Mouse (Mus musculus) forebrain, embryonic 10.5 days (tissue): ENCODE results near the gene Hfe2. TPM values are rescaled to one million over a fixed set of nuclear protein-coding genes. Genes with fewer than 3 reads are reported as not detected.

Experiments used
- DNase-seq: peaks from one replicate; pipeline ENCODE4 v3.0.0-alpha.2; 2017; ENCODE audit warnings: low spot score; ENCODE audit errors: extremely low spot score
- H3K27ac ChIP-seq: fragments of 300-500 bp; sonication (generic); 2 replicates; pipeline ENCODE4 v1.5.1; 2016; ENCODE audit warnings: mild to moderate bottlenecking
- H3K27me3 ChIP-seq: fragments of 300-500 bp; sonication (generic); 2 replicates; pipeline ENCODE4 v1.6.1; 2016; ENCODE audit warnings: mild to moderate bottlenecking; ENCODE audit not compliant: poor library complexity, severe bottlenecking
- H3K36me3 ChIP-seq: fragments of 300-500 bp; sonication (generic); replicated peaks from 2 replicates; pipeline ENCODE4 v1.6.1; 2016; ENCODE audit warnings: mild to moderate bottlenecking, moderate library complexity
- H3K4me1 ChIP-seq: fragments of 300-500 bp; sonication (generic); 2 replicates; pipeline ENCODE4 v1.6.1; 2016
- H3K4me3 ChIP-seq: fragments of 300-500 bp; sonication (generic); 2 replicates; pipeline ENCODE4 v1.5.1; 2016; ENCODE audit warnings: mild to moderate bottlenecking, moderate library complexity
- H3K9me3 ChIP-seq: fragments of 300-500 bp; sonication (generic); 2 replicates; pipeline ENCODE4 v1.6.1; 2016; ENCODE audit warnings: mild to moderate bottlenecking, moderate library complexity
- WGBS: fragments of 180-500 bp; shearing (Covaris S2); methylation state at CpG from one replicate; pipeline ENCODE4 v1.1.7; 2016; 5-methylcytosine and 5-hydroxymethylcytosine counted together
- polyA plus RNA-seq: library from polyadenylated mRNA; unstranded; fragments of >200 nt; fragmentation: Nextera tagmentation; extraction: Ambion mirVana; gene quantifications from 2 replicates; pipeline ENCODE4 v1.2.1, GENCODE M21; 2016

Gene Hfe2
- polyA plus RNA-seq, 1 experiment from 2014 or later = 1.8 TPM

DNA sequence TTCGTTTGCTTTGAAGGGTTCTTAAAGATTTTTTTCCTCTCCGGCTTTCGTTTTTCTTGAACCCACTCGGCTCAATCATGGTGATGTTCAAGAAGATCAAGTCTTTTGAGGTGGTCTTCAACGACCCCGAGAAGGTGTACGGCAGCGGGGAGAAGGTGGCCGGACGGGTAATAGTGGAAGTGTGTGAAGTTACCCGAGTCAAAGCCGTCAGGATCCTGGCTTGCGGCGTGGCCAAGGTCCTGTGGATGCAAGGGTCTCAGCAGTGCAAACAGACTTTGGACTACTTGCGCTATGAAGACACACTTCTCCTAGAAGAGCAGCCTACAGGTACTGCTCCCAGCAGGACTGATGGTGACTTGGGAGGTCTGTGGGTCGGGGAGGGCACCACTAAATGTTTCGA, 33.2 kb downstream of the Hfe2 start:
- H3K4me1 ChIP-seq = peaks cover 60% of the 10 kb centered on the region
- H3K27me3 ChIP-seq = no peaks in the 10 kb centered on the region
- WGBS = 2% methylated on average over 17 of the region's 17 CpGs
- peak overlapping the region; percentile 88 for H3K27ac ChIP-seq
- no peaks in the 10 kb centered on the region for H3K9me3 ChIP-seq
- H3K4me3 ChIP-seq = peak overlapping the region; percentile 69
- peaks cover 25% of the 10 kb centered on the region for H3K36me3 ChIP-seq
- peak; percentile 43 for DNase-seq

DNA sequence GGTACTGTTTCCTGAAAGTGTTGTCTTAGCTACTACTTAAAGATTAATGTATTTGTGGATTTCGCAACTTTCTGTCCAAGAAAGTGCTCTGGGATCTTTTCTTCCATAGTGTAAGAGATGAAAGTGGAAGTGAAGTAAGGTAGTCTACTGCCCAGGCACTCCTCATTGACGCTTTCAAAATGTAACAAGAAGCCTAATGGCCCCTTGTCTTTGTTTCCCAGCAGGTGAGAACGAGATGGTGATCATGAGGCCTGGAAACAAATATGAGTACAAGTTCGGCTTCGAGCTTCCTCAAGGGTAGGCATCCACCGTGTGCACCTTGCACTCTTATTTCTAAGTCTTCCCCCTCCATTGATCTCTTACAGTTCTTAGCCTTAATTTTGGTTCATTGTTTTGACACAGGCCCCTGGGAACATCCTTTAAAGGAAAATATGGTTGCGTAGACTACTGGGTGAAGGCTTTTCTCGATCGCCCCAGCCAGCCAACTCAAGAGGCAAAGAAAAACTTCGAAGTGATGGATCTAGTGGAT, 33.8 kb downstream of the Hfe2 start:
- Histone ChIP-seq H3K36me3 (peaks cover 25% of the 10 kb centered on the region), H3K9me3 (no peaks in the 10 kb centered on the region), H3K27me3 (no peaks in the 10 kb centered on the region), H3K4me1 (peaks cover 60% of the 10 kb centered on the region), H3K27ac (peak overlapping the region; percentile 88), H3K4me3 (peak overlapping the region; percentile 69)
- 60% methylated on average over 10 of the region's 10 CpGs for WGBS
- no peak for DNase-seq

DNA sequence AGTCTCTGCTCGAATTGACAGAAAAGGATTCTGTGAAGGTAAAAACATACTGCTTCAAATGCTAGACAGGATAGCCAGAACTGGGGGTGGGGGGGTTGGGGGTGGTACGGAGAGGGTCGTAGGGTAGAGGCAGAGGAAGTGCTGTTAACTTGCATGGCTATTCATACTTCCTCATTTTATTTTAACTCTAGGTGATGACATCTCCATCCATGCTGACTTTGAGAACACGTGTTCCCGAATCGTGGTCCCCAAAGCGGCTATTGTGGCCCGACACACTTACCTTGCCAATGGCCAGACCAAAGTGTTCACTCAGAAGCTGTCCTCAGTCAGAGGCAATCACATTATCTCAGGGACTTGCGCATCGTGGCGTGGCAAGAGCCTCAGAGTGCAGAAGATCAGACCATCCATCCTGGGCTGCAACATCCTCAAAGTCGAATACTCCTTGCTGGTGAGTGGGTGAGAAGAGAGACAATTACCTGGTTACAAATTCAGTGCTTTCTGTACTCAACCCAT, 34.5 kb downstream of the Hfe2 start:
- Histone ChIP-seq H3K9me3 (no peaks in the 10 kb centered on the region), H3K36me3 (peaks cover 25% of the 10 kb centered on the region), H3K4me3 (peak overlapping the region; percentile 69), H3K4me1 (peaks cover 63% of the 10 kb centered on the region), H3K27ac (no peak overlapping the region), H3K27me3 (no peaks in the 10 kb centered on the region)
- DNase-seq = no peak
- 90% methylated on average over 12 of the region's 12 CpGs for WGBS

DNA sequence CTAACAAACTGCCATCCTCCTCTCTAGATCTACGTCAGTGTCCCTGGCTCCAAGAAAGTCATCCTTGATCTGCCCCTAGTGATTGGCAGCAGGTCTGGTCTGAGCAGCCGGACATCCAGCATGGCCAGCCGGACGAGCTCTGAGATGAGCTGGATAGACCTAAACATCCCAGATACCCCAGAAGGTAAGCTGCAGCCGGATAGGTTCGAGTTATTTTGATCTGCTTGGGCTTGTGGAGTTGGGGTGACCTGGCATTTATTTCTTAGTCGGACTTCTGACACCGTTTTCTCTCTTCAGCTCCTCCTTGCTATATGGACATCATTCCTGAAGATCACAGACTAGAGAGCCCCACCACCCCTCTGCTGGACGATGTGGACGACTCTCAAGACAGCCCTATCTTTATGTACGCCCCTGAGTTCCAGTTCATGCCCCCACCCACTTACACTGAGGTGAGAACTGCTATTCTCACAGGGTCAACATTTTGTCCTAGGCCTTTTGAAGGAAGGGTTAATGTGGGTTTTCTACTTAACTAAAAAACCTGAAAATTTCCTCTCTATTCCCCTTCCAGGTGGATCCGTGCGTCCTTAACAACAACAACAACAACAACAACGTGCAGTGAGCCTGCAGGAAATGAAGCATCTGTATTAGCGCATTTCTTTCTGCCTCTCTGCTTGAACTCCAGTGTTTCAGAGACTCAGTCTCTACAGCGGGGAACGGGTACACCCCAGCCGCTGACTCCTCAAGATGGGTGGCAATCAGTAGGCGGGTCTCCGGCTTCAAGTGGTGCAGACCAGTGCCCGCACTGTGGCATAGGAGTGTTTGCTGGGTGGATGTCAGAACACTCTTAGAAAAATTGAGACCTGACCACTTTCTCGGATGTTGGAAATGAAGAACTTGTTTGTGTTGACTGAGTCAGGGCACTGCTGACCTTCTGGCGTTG, 35.2 kb downstream of the Hfe2 start:
- no peak for DNase-seq
- Histone ChIP-seq H3K27me3 (no peaks in the 10 kb centered on the region), H3K36me3 (peaks cover 25% of the 10 kb centered on the region), H3K9me3 (no peaks in the 10 kb centered on the region), H3K4me1 (peaks cover 58% of the 10 kb centered on the region), H3K27ac (no peak overlapping the region), H3K4me3 (peak overlapping the region; percentile 69)
- WGBS = 93% methylated on average over 23 of the region's 23 CpGs

DNA sequence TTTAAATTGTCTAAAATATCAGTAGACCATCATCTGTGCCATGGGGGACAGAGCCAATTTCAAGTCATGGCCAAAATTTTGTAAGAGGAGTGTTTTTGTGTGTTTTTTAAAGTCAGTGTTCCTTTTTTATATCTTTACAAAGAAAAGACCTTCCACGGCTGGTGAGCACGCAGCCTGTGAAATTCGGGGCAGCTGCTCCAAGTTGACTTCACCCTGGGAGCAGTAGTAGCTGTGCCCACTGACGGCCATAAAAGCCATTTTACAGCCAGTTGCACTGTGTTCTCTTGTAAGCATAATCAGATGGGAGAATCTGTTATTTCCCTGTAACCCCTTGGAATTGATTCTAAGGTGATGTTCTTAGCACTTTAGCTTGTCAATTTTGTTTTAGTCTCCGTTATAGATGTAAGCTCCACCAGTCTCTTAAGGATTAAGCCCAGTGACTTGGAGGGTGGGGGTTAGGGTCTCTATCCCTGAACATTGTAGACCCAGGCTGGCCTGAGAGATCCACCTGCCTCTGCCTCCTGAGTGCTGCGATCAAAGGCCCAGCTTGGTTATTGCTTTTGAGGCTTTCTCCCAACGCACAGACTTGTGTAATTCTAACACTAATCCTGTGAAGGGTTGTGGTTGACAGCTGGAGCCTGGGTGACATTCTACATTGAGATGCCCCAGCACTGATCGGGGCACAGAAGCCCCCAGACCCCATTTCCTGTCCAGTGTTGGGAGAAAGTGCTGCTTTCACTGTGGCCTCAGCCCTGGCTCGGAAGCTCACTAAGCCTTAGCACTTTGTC, 36.1 kb downstream of the Hfe2 start:
- WGBS = 93% methylated on average over 9 of the region's 9 CpGs
- no peak for DNase-seq
- no peaks in the 10 kb centered on the region for H3K27me3 ChIP-seq
- H3K36me3 ChIP-seq = peaks cover 25% of the 10 kb centered on the region
- H3K4me3 ChIP-seq = peak overlapping the region; percentile 69; the same call in 1 of the 2 replicates
- H3K27ac ChIP-seq = no peak overlapping the region
- no peaks in the 10 kb centered on the region for H3K9me3 ChIP-seq
- peaks cover 51% of the 10 kb centered on the region for H3K4me1 ChIP-seq

DNA sequence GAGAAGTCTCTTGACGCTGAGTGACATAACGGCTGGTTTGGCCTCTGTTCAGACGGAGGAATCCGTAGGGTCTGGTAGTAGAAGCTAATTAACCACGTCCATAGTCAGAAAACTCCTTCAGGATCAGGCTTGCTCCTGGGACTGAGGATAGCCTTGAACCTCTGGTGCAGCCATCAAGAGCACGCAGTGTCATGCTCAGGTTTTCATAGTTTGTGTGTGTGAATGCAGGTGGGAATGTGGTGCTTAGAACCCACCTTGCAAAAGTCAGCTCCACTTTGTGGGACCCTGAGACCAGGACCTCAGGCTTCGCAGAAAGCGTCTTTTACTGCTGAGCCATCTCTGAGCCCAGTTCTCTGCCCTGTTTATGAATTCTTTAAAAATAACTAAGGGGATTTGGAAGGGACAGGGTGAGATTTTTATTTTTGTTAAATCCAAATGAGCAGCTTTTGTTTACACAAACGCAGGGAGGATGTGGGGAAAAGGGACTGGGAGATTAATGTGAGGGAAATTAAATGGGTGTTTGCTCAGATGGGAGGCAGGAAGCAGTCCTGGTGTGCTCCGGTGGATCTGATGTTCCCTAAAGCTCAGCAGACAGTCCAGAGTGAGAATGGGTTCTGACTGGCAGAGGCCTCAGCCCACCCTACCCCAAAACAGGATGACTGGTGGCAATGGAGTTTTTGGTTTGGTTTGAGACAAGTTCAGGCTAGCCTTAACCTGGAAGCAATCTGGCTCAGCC, 37.1 kb downstream of the Hfe2 start:
- H3K4me1 ChIP-seq = peaks cover 41% of the 10 kb centered on the region

DNA sequence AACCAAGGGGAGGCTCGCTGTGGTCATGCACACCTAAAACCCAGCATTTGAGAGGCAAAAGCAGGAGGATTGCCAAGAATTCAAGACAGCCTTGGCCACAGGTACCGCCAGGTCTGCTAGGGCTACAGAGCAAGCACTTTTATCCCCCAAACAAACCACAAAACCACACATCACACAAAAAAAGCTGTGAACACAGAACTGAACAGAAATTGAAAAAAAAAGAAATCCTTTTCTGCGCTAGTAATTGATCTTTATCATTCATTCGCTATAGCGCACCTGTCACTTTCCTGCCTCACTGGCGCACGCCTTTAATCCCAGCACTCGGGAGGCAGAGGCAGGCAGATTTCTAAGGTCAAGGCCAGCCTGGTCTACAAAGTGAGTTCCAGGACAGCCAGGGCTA, 38.3 kb downstream of the Hfe2 start:
- H3K9me3 ChIP-seq = no peaks in the 10 kb centered on the region
- H3K36me3 ChIP-seq = peaks cover 25% of the 10 kb centered on the region
- no peak overlapping the region for H3K27ac ChIP-seq
- peaks cover 34% of the 10 kb centered on the region for H3K4me1 ChIP-seq
- no peak for DNase-seq
- no peaks in the 10 kb centered on the region for H3K27me3 ChIP-seq
- H3K4me3 ChIP-seq = no peak overlapping the region
- 93% methylated on average over 8 of the region's 8 CpGs for WGBS

More for the DNA sequence above, 37.1 kb downstream of the Hfe2 start:
- Histone ChIP-seq H3K36me3 (peaks cover 25% of the 10 kb centered on the region), H3K27me3 (no peaks in the 10 kb centered on the region), H3K4me3 (no peak overlapping the region), H3K9me3 (no peaks in the 10 kb centered on the region), H3K27ac (no peak overlapping the region)
- WGBS = 73% methylated on average over 10 of the region's 10 CpGs
- DNase-seq = no peak

DNA sequence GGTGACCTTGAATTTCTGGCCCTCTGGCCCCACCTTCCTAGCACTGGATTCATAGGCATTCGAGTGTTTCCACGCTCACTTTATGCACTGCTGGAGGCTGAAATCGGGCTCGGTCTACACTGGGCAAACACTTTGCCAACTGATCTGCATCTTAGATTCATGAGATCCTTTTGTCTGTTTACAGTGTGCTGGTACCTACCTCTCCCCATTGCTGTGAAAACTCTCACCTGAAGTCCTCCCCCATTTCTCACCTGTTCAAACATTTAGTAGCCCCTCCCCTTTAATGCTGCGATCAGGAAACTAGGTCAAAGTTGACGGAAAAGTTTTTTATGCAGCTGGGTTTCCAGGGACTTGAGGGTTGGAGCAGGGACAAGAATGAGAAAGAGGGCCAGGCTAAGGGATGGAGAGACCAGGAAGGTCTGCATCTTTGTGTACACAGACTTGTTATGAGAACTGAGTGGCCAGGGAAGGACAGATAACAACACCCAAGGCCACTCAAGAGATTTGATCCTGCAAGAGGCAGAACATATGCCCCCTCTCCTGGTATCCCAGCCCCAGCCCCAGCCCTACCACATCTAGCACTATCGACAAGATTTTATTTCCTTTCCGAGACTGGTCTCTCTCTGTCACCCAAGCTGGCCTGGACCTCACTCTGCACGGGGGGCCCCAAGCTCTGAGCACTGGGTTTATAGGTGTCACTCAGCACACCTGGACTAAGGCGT, 39.1 kb downstream of the Hfe2 start:
- no peaks in the 10 kb centered on the region for H3K9me3 ChIP-seq
- H3K36me3 ChIP-seq = peaks cover 25% of the 10 kb centered on the region
- no peaks in the 10 kb centered on the region for H3K27me3 ChIP-seq
- H3K4me1 ChIP-seq = peaks cover 26% of the 10 kb centered on the region
- H3K4me3 ChIP-seq = no peak overlapping the region
- WGBS = 82% methylated on average over 10 of the region's 10 CpGs
- H3K27ac ChIP-seq = peak overlapping the region; percentile 62
- no peak for DNase-seq

DNA sequence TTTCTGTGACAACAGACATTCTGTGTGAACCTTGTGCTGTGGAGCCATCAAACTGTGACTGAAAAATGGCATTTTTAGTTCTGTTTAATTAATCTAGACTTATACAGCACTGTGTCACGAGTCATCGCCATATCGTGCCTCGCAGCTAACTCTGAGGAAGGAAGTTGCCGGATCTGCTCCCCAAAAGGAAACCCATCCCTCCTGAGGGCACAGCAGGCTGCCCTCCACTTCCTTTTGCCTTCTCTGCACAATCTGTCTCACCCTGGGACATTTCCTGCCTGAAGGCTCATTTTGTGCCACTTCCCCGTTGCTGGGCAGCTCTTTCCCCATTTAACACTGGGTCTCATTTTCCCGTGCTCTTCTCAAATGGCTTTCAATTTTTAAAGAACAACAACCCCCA, 39.7 kb downstream of the Hfe2 start:
- peaks cover 26% of the 10 kb centered on the region for H3K4me1 ChIP-seq
- H3K9me3 ChIP-seq = no peaks in the 10 kb centered on the region
- H3K27ac ChIP-seq = peak overlapping the region; percentile 62
- WGBS = 74% methylated on average over 7 of the region's 7 CpGs
- H3K4me3 ChIP-seq = no peak overlapping the region
- DNase-seq = no peak
- no peaks in the 10 kb centered on the region for H3K27me3 ChIP-seq
- peaks cover 19% of the 10 kb centered on the region for H3K36me3 ChIP-seq

DNA sequence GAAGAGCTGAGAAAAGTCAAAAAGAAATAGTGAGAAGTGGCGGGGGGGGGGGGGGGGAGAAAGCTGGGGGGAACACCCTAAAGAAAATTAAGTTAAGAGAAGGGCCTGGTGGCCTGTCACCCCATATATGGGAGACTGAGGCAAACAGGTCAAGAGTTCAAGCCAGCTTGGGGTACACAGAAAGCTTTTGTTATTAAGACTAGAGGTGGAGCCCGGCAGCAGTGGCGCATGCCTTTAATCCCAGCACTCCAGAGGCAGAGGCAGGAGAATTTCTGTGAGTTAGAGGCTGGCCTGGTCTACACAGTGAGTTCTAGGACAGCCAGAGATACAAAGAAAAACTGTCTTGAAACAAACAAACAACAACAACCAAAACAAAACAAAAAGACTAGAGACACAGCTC, 40.1 kb downstream of the Hfe2 start:
- WGBS = 84% methylated on average over 3 of the region's 3 CpGs
- no peaks in the 10 kb centered on the region for H3K27me3 ChIP-seq
- no peak for DNase-seq
- H3K4me1 ChIP-seq = peaks cover 22% of the 10 kb centered on the region
- H3K36me3 ChIP-seq = peaks cover 14% of the 10 kb centered on the region
- no peak overlapping the region for H3K4me3 ChIP-seq
- H3K27ac ChIP-seq = no peak overlapping the region
- H3K9me3 ChIP-seq = no peaks in the 10 kb centered on the region

DNA sequence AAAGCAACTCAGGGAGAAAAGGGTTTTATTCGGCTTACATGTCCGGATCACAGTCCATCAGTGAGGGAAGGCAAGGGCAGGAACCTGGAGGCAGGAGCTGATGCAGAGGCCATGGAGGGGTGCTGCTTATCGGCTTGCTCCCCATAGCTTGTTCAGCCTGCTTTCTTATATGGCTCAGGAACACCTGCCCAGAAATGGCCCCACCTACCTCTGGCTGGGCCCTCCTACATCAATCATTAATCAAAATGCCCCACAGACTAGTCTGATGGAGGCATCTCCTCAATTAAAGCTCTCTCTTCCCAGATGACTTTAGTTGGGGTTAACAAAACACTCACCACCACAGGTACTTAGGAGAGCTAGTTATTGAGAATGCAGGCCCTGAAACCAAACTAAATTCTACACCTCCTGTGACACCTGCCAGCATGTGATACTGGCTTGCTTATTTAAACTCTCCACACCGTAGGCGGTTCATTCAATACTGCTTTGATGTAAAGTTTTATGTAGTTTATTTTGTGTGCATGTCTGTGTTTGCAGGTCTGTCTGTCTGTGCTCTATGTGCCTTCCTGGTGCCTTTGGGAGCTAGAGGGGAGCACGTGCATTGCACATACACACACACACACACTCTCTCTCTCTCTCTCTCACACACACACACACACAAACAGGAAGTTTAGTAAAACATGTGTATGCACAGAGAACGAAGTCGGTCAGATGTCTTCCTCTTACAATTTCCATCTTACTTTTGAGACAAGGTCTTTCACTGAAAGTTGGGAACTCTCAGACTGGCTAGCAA, 41.9 kb downstream of the Hfe2 start:
- Histone ChIP-seq H3K27ac (no peak overlapping the region), H3K4me3 (no peak overlapping the region), H3K4me1 (peaks cover 9% of the 10 kb centered on the region; the same call in 1 of the 2 replicates), H3K27me3 (no peaks in the 10 kb centered on the region), H3K9me3 (no peaks in the 10 kb centered on the region), H3K36me3 (no peaks in the 10 kb centered on the region)
- WGBS = 86% methylated on average over 8 of the region's 8 CpGs
- no peak for DNase-seq
